ENCODE assay signal across 21 mouse cellular contexts in genomic region chr17:14525255-14525654, GRCm38 (mm10).
DNase-seq lines count a peak whose midpoint lies in the region; ATAC-seq and TF ChIP-seq lines count a peak whose summit lies in the region.
"Had no signal": no experiment of that assay in that cellular context is flagged by ENCODE, and none has a peak within 500 bp of the region (broad histone marks: within the 10 kb centered on the region; RNA-seq: fewer than 3 reads in every experiment).

No protein-coding gene starts in this region.

- no peaks in the 10 kb centered on the region for H3K36me3 ChIP-seq in intestine, embryonic 16.5 days (ENCODE audit: control insufficient read depth, insufficient read depth, low read length)
- no peaks in the 10 kb centered on the region for H3K36me3 ChIP-seq in stomach, embryonic 15.5 days
- H3K36me3 ChIP-seq: embryonic facial prominence, embryonic 15.5 days; forebrain, embryonic 10.5 days; heart, embryonic 10.5 days; heart, embryonic 15.5 days; hindbrain, embryonic 10.5 days had no signal

- no peak overlapping the region for H3K4me3 ChIP-seq in layer of hippocampus, adult 2 months
- no peak overlapping the region for H3K4me3 ChIP-seq in intestine, embryonic 16.5 days (ENCODE audit: low read length)
- no peak overlapping the region for H3K4me3 ChIP-seq in stomach, embryonic 15.5 days (replicated peaks)
- H3K4me3 ChIP-seq: embryonic facial prominence, embryonic 15.5 days; erythroblast, embryonic 14.5 days; forebrain, embryonic 10.5 days; gastrocnemius, adult 2 months; heart, embryonic 10.5 days; heart, embryonic 15.5 days; hindbrain, embryonic 10.5 days had no signal

- H3K9me3 ChIP-seq in intestine, embryonic 16.5 days (ENCODE audit: control insufficient read depth, low read length), result no peaks in the 10 kb centered on the region
- no peaks in the 10 kb centered on the region for H3K9me3 ChIP-seq in stomach, embryonic 15.5 days
- H3K9me3 ChIP-seq: embryonic facial prominence, embryonic 15.5 days; forebrain, embryonic 10.5 days; heart, embryonic 10.5 days; heart, embryonic 15.5 days; hindbrain, embryonic 10.5 days had no signal

- DNase-seq in heart, adult 11 months, result peak; percentile 55
- no peak for DNase-seq in heart, postnatal 10 days
- no peak for DNase-seq in layer of hippocampus, adult 2 months (ENCODE audit: low spot score in 2 of 2)
- DNase-seq in layer of hippocampus, adult 8-10 months (ENCODE audit: low spot score in 2 of 2), result no peak
- DNase-seq in spleen, adult 12 weeks (ENCODE audit: low spot score), result no peak
- DNase-seq: adrenal gland, adult 2 months; adrenal gland, postnatal 25 days; cerebellum, adult 18-20 months; cerebellum, adult 9-11 months; cerebellum, postnatal 36 days; gastrocnemius, adult 2 months; gastrocnemius, postnatal 25 days had no signal

- no peak overlapping the region for H3K9ac ChIP-seq in intestine, embryonic 16.5 days (ENCODE audit: low read depth, low read length)
- no peak overlapping the region for H3K9ac ChIP-seq in stomach, embryonic 15.5 days
- H3K9ac ChIP-seq: embryonic facial prominence, embryonic 15.5 days; heart, embryonic 15.5 days; hindbrain, embryonic 14.5 days had no signal

- peak; percentile 15; the same call in 1 of the 2 replicates for TF ChIP-seq CTCF in layer of hippocampus, adult 2 months (conservative IDR thresholded peaks at IDR 0.05)

- peak; percentile 34 for ATAC-seq in intestine, embryonic 16.5 days
- ATAC-seq in stomach, embryonic 15.5 days (ENCODE audit: insufficient read depth, low FRiP score, low read depth), result no peak

- no peak overlapping the region for H3K27ac ChIP-seq in layer of hippocampus, adult 2 months
- H3K27ac ChIP-seq in intestine, embryonic 16.5 days (ENCODE audit: low read length), result peak overlapping the region; percentile 43
- H3K27ac ChIP-seq in stomach, embryonic 15.5 days, result peak overlapping the region; percentile 70; the same call in 1 of the 2 replicates
- H3K27ac ChIP-seq: embryonic facial prominence, embryonic 15.5 days; forebrain, embryonic 10.5 days; gastrocnemius, adult 2 months; heart, embryonic 10.5 days; heart, embryonic 15.5 days; hindbrain, embryonic 10.5 days; hindbrain, embryonic 14.5 days had no signal

- 59% methylated on average over 7 of the region's 7 CpGs for WGBS in intestine, embryonic 16.5 days
- WGBS in stomach, embryonic 15.5 days, result 61% methylated on average over 7 of the region's 7 CpGs

- no peaks in the 10 kb centered on the region for H3K27me3 ChIP-seq in intestine, embryonic 16.5 days (replicated peaks; ENCODE audit: control insufficient read depth, insufficient read depth, low read length)
- H3K27me3 ChIP-seq in stomach, embryonic 15.5 days (replicated peaks), result no peaks in the 10 kb centered on the region

- no peak overlapping the region for H3K4me2 ChIP-seq in intestine, embryonic 16.5 days (ENCODE audit: low read depth, low read length)
- H3K4me2 ChIP-seq in stomach, embryonic 15.5 days, result no peak overlapping the region
- H3K4me2 ChIP-seq: embryonic facial prominence, embryonic 15.5 days; heart, embryonic 15.5 days; hindbrain, embryonic 14.5 days had no signal

- H3K4me1 ChIP-seq in intestine, embryonic 16.5 days (ENCODE audit: control insufficient read depth, insufficient read depth, low read length), result peaks cover 4% of the 10 kb centered on the region; the same call in 1 of the 2 replicates
- H3K4me1 ChIP-seq in stomach, embryonic 15.5 days, result peaks cover 4% of the 10 kb centered on the region; the same call in 1 of the 2 replicates
- H3K4me1 ChIP-seq: forebrain, embryonic 10.5 days; heart, embryonic 10.5 days; heart, embryonic 15.5 days; hindbrain, embryonic 10.5 days had no signal

- intact Hi-C loops in heart, postnatal 10 days (cut with DNase I), result no loop called here
